Mouse (Mus musculus) R1 (cell line): ENCODE measurements at regions not wholly inside any gene's neighbourhood (a gene's known extent, or its start where the extent isn't known, plus 50 kb on each side); places are given as distances from the start of the nearest gene placed in this dataset.

Source experiments
- DNase-seq: peaks from one replicate; pipeline ENCODE4 v3.0.0-alpha.2; 2018; ENCODE audit warnings: low read depth, low spot score

DNA sequence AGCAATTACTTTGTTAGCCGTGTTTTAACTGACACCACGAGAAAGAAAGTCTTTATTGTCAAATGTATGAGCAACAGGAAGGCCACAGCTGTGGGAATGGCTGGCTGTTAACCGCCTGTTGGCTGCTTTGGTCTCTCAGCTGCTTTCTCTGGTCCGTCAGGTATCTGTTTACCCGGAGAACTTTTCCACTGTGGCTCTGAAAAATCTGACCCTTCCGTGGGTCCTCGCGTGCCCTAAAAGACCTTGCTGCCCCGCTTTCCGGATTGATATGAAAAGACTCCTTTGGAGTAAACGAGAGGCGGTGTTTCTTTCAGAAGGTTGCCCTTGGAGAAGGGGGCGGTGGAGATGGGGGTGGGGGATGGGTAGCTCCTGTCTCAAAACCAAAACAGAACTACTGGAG, 75.9 kb downstream of the Sox14 start:
- no peak for DNase-seq

DNA sequence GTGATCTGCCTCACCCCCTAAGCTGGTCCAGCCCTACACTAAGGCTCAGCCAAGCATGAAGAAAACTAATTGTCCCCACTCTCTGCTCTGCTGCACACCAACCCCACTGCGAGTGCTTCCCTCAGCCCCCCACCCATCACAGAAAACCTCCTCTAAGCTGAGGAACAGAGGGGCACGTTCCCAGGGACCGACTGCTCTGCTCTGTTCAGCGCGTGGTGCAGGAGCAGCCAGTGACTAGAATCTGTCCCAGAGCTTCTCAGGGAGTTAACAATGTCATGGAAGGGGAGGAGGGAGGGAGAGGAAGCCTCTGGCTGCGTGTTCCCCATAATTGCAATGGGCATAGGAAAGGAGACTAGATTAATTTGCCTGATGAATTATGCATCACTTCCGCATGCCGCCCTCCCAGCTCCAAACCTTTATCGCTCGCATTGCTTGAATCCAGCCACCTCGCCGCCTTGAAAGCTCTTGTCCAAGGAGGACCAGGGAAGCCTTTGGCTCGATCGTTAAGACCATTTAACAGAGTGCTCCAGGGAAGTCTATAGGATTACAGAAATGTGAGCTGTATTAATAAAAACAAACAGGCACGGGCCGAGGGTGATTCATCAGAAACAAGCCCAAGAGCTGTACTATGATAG, 76.5 kb downstream of the Sox14 start:
- no peak for DNase-seq

DNA sequence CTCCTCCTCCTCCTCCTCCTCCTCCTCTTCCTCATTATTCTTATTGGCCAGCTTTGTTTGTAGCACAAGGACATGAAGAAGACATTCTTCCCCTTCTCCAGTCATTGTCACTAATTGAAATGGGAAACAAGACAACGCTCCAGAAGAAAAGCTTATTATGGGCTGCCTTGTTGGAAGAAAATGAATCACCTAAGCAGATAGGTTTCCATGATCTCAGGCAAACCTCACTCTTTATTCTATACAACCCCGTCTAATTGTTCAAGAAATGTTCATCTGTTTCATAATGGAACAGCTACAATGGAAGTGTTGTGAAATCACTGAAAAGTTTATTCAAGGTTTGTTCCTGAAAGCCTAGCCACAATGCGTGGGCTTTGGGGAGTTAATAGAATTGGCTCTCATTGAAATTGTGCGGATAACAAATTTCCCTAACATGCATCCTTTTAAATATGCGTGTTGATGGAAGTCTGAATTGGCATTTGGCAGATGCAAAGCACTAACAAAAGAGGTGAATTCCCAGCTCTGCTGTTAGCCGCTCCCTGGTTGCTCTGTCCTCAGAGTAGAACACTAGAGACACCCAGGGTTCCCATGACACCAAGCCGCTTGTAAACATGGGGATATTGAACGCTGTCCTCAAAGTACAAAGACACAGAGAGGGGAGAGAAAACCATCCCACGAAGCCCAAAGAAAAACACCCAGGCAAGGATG, 78.8 kb downstream of the Sox14 start:
- DNase-seq: peak; percentile 11

DNA sequence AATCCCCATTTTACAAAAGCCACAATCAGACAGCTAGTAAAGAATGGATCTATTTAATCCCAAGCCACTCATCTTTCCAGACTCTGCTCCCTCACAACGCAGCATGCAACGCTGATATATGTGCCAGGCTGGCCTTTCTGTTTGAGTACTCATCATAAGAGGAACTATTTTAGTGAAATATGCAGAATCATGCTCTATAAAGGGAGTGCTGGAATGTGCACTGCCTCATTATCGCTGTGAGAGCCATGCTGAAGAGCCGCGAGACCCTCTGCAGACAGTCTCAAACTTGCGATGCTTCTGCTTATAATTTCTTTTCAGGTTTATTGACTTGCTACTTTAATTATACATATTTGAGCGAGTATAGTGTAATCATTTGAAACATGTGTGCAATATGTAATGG, 75.6 kb upstream of the Cldn18 start:
- no peak for DNase-seq

DNA sequence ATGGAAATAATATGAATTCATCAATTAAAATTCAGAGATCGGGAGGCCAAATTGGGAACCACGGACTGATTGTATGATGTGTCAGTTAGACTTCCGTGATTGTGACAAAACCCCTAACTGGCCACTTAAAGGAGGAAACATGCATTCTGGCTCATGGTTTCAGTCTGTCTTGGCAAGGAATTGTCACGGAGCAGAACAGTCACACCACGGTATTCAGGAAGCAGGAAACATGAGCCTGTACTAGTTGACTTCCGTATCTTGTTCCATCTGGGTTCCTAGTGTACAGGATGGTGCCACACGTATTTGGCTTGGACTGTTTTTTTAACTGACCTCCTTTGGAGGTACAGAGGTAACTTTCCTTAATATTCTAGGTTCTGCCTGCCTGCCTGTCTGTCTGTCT, 69.8 kb upstream of the Cldn18 start:
- DNase-seq: no peak

DNA sequence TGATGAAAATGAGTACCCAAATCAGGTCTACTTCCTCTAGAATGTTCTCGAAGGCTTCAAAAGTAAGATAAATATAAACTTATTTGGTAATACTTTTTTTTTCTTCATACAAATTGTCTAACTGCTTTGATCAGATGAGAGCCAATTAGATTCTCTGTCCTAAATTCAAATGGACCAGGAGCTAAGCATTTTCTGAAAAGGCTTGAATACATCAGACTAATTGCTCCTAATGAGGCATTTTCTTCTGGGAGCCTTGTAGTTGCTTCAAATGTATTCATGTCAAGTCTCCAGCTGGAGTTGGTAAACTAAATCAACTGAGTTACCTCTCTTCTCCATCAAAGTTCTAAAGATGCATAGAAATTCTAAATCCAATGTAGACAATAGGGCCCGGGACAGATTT, 66.1 kb upstream of the Cldn18 start:
- no peak for DNase-seq

DNA sequence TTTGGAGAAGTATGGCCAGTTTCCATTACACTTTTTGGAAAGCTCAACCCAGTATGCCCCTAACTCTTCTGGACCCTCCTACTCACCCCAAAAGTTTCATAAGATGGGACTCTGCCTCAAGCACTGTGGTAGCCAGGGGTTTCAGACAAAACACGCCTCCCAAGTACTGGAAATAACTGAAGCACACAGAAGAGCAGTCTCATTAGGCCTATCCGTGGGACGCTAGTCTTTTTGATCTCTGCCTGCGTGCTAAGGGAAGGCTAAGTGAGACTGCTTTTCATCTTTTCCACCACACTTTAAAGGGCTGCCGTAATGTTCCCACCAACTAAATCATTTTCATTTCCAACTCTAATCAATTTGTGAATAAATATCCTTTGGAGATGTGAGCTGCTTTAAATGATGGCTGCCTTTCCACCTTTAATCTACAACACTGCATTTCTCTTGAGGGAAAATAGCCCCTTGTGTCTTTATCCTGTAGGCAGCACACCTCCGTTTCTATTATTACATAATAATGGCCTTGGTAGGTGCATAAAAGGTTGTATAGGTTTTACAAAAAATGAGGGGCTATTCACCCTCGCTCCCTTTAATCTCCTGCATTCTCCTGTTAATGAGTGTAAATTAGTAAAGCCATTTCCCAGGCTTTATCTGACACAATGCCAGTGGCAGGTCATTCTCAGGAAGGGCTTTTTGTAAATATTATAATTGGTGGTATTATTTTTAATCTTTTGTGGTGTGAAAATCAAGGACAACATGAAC, 65.5 kb upstream of the Cldn18 start:
- no peak for DNase-seq

DNA sequence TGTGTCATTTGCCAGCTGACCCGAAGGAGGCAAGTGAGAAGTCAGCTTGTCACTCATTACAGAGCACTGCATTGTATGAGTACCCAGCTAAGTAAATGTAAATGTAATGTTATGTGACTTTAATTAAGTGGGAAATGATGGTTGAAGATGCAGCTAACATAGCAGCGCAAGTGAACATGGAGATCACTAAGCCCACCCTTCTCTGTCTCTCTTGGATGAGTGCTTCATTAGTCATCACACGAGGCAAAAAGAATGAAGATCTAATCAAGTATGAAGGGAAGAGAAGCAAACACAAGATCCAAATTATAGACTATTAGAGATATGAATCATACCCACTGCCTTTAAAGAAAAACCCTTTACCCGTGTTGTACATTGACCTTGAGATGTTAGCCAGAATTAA, 61.8 kb upstream of the Cldn18 start:
- DNase-seq: no peak

DNA sequence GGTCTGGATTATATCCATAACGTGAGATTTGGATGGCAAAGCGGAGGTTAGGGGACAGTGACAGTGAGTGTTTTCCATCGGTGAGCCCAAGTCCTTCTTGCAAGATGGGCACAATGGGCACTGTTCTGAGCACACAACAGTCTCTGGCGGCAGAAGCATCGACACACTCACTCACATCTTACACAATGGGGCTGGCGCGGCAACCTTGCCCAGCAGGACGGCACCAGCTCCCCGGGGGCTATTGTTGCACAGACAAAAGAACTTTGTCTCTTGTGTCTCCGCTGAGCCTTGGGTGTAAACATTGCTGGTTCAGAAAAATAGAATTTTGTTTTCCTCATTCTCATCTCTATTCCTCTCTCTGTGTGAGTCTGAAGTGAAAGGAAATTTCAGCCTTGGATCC, 53.6 kb upstream of the Cldn18 start:
- peak; percentile 73 for DNase-seq
